Mouse (Mus musculus): ENCODE measurements around the gene Sema6d.
A peak's percentile ranks its signal among the peaks of the same experiment; 100 is the strongest.

Sema6d gene

DNA sequence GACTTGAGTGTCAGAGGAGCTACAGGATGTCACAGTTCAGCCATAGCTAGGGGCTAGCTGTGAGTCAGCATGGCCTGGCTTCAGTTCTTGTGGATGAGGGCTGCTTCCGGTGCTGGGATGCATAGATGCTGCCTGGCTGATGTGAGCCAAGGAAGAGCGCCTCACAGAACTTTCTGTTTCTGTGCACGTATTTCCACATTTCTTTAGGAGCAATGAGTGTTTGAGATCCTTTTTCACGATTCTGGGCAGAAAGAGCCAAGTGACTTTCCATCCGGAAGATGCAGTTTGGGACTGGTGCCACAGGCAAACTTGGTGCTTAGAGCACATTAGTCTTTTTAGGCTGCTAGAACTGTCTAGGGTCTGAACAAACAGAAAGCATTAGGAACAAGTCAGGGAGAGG is 561.4 kb downstream of the Sema6d start:
- peak in 1 of 2 experiments; percentile 42 for DNase-seq (ENCODE audit: low spot score in 2 of 2)

DNA sequence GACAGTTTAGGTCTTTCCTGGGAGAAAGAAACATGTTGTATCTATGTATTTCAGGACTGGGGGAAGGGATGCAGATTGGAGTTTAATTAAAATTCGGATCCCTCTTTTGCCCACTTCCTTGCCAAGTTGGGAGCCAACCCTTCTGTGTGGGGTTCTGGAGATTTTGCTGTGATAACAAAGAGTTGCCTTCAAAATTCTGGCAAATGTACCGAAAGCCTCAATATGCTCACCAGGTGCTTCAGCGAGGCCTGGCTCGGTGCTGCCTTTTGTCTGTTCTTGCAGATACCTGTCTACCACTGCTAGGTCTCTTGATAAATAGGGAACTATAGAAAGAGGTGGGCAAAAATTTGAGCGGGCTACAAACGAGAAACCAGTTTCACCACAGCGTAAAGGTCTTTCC is 563.4 kb downstream of the Sema6d start:
- DNase-seq (ENCODE audit: low spot score in 2 of 2), result no peak

GRCm38 (mm10) chr2:124657358-124657757 is 567.6 kb downstream of the Sema6d start:
- DNase-seq (ENCODE audit: low spot score in 2 of 2), result no peak

GRCm38 (mm10) chr2:124658374-124658773 is 568.6 kb downstream of the Sema6d start:
- no peak for DNase-seq (ENCODE audit: low spot score in 2 of 2)

GRCm38 (mm10) chr2:124659601-124660000 is 569.8 kb downstream of the Sema6d start:
- no peak for DNase-seq (ENCODE audit: low spot score in 2 of 2)

GRCm38 (mm10) chr2:124660686-124661085 is 570.9 kb downstream of the Sema6d start:
- DNase-seq (ENCODE audit: low spot score in 2 of 2), result no peak

GRCm38 (mm10) chr2:124661316-124661715 is 571.5 kb downstream of the Sema6d start:
- DNase-seq (ENCODE audit: low spot score in 2 of 2), result no peak

- DNase-seq (ENCODE audit: low spot score in 2 of 2), result no peak
Measured at GRCm38 (mm10) chr2:124662257-124662656, 572.5 kb downstream of the Sema6d start.

- DNase-seq (ENCODE audit: low spot score in 2 of 2), result no peak
Measured at GRCm38 (mm10) chr2:124664191-124664590, 574.4 kb downstream of the Sema6d start.

- no peak for DNase-seq (ENCODE audit: low spot score in 2 of 2)
Measured at GRCm38 (mm10) chr2:124668431-124668830, 578.7 kb downstream of the Sema6d start.

DNA sequence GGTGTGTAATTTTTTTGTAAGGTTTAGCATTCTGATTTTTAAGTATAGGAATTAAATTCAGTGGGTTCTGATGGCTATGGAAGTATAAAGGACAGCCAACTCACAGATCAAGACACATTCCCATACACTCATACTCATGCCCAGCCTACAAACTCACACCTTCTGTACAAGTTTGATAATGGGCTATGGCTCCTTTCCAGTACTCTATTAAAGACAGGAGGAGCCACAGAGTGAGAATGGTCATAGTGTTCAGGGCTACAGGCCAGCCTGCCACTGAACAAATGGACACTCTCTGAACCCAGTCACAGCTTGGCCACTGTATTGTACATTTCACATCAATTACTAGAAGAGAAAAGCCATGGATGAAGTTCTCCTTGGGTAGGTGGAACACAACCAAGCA is 583.3 kb downstream of the Sema6d start:
- DNase-seq (ENCODE audit: low spot score in 2 of 2), result no peak

GRCm38 (mm10) chr2:124684481-124684901 is 594.7 kb downstream of the Sema6d start:
- no peak for DNase-seq (ENCODE audit: low spot score in 2 of 2)

DNA sequence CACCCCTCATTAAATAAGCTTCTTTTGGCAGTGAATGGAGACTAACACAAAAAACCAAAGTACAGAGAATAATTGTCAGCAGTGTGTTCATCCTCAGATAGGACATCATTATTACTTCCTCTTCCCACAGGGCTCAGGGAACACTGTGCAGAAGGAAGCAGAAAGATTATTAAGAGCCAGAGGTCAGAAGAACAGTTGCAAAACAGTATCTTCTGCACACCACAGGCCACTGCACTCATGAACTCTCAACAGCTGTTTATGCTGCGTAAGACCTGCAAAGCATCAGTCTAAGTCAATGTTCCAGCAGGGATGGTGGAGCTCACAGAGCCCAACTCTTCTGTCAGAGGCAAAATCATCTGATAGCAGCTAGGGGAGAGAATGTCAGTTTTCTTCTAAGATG is 600.6 kb downstream of the Sema6d start:
- no peak for DNase-seq (ENCODE audit: low spot score in 2 of 2)

DNA sequence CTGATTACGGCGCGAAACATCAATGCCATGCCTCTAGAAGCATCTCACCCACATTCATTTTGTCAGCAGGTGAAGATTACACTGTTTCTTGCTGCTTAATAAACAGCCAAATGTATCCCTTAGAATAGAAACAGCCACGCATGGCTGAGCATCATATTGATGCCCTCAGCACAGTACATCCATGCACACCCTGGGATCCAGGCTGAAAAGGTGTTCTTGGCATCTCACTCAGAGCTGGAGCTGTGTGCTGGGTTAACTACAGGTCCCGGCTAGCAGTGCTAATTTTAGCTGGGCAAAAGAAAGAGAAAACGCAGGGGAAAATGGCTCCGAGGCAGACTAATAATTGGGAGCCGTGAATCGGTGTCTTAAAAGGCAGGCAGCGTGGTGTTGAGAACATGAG is 612.9 kb downstream of the Sema6d start:
- no peak for DNase-seq (ENCODE audit: low spot score in 2 of 2)

- no peak for DNase-seq (ENCODE audit: low spot score in 2 of 2)
Measured at GRCm38 (mm10) chr2:124704922-124705321, 615.2 kb downstream of the Sema6d start.

GRCm38 (mm10) chr2:124705806-124706205 is 616.0 kb downstream of the Sema6d start:
- no peak for DNase-seq (ENCODE audit: low spot score in 2 of 2)

DNA sequence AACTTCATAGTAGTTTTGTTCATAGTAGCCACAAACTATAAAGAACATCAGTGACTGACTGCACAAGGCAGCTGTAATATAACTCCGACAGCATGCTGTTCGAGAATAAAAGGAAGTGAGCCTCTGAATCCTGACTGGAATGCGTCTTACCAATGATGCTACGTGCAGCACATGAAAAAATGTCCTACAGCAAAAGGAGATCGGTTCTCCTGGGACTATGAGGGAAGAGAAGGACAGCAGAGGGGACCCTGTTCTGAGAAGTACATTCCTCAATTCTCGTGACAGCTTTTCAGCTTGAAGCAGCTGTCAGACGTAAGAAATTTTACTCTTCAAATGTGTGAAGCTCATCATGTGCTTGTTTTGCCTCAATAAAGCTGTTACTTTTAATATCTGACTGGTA is 617.1 kb downstream of the Sema6d start:
- DNase-seq (ENCODE audit: low spot score in 2 of 2), result no peak
